Mouse (Mus musculus) CH12.LX (cell line): ENCODE data around the gene Thoc3. TPM values are rescaled to one million over a fixed set of nuclear protein-coding genes. Genes with fewer than 3 reads are reported as not detected.

ENCODE experiments used
- DNase-seq: peaks from one replicate; pipeline ENCODE4 v3.0.0-alpha.2; 2013; ENCODE audit errors: extremely low read depth
- H3K27ac ChIP-seq: 2 replicates; pipeline ENCODE4 v1.5.1; 2012; ENCODE audit warnings: low read depth, mild to moderate bottlenecking, control low read depth, moderate library complexity; ENCODE audit not compliant: insufficient read depth
- H3K27me3 ChIP-seq: replicated peaks from 2 replicates; pipeline ENCODE3; 2012; ENCODE audit warnings: inconsistent platforms
- H3K36me3 ChIP-seq, 2 experiments: replicated peaks in 1 of 2; 2 replicates each; pipeline versions ENCODE3 to v1.6.1; 2012; ENCODE audit warnings: inconsistent platforms in 1 of 2, low read length in 1 of 2, mild to moderate bottlenecking in 1 of 2, mixed read lengths in 1 of 2, moderate library complexity in 1 of 2; ENCODE audit not compliant: control insufficient read depth in 1 of 2, insufficient read depth in 1 of 2
- H3K4me1 ChIP-seq, 2 experiments: 2 replicates each; pipeline ENCODE4 v1.6.1; 2012; ENCODE audit warnings: inconsistent platforms in 1 of 2, moderate library complexity in 1 of 2; ENCODE audit not compliant: insufficient read depth in 2 of 2, control insufficient read depth in 1 of 2
- H3K4me2 ChIP-seq: 2 replicates; pipeline ENCODE4 v1.6.1; 2012; ENCODE audit warnings: low read depth, mild to moderate bottlenecking, control low read depth; ENCODE audit not compliant: poor library complexity, insufficient read depth, severe bottlenecking
- H3K4me3 ChIP-seq, 3 experiments: fragments of 150-350 bp in 1 of 3; sonication (generic) in 1 of 3; replicated peaks in 1 of 3; 2 replicates each; pipeline versions ENCODE3 to v1.5.1; 2011 to 2012; ENCODE audit warnings: low read depth in 2 of 3, low read length in 2 of 3, mild to moderate bottlenecking in 2 of 3, moderate library complexity in 2 of 3, control low read depth in 1 of 3, improper control_type of control experiment in 1 of 3, inconsistent platforms in 1 of 3, mixed read lengths in 1 of 3; ENCODE audit not compliant: poor library complexity in 1 of 3
- H3K79me2 ChIP-seq: replicated peaks from 2 replicates; pipeline ENCODE4 v1.6.1; 2012; ENCODE audit warnings: mild to moderate bottlenecking, moderate library complexity; ENCODE audit not compliant: control insufficient read depth, poor library complexity, insufficient read depth, severe bottlenecking; ENCODE audit errors: extremely low read depth
- H3K9ac ChIP-seq: 2 replicates; pipeline ENCODE4 v1.6.1; 2012; ENCODE audit warnings: low read depth, mild to moderate bottlenecking, control low read depth, moderate library complexity; ENCODE audit not compliant: insufficient read depth
- H3K9me3 ChIP-seq: replicated peaks from 2 replicates; pipeline ENCODE3; 2012; ENCODE audit warnings: low read length, inconsistent platforms, mixed read lengths
- CHD1 ChIP-seq: IDR thresholded peaks from 2 replicates; pipeline ENCODE4 v1.6.1; 2012; ENCODE audit warnings: low read depth, low read length, improper control_type of control experiment, inconsistent platforms
- CHD2 ChIP-seq: IDR thresholded peaks from 2 replicates; pipeline ENCODE4 v1.6.1; 2011; ENCODE audit warnings: low read length, improper control_type of control experiment
- CTCF ChIP-seq, 2 experiments: IDR thresholded peaks in 1 of 2; conservative IDR thresholded peaks in 1 of 2; 2 replicates each; pipeline ENCODE4 v1.5.1; 2011 to 2012; ENCODE audit warnings: low read depth in 2 of 2, low read length in 2 of 2, improper control_type of control experiment in 1 of 2, inconsistent platforms in 1 of 2, mild to moderate bottlenecking in 1 of 2, moderate library complexity in 1 of 2
- E2F4 ChIP-seq: IDR thresholded peaks from 2 replicates; pipeline ENCODE4 v1.6.1; 2011; ENCODE audit warnings: low read depth, low read length, improper control_type of control experiment; ENCODE audit not compliant: insufficient replicate concordance
- ELF1 ChIP-seq: IDR thresholded peaks from 2 replicates; pipeline ENCODE4 v1.6.1; 2014; ENCODE audit warnings: low read depth, mild to moderate bottlenecking, inconsistent platforms, low read length, improper control_type of control experiment
- HCFC1 ChIP-seq: IDR thresholded peaks from 2 replicates; pipeline ENCODE4 v1.6.1; 2012; ENCODE audit warnings: low read depth, mild to moderate bottlenecking, inconsistent platforms, low read length, improper control_type of control experiment
- MAFK ChIP-seq: IDR thresholded peaks from 2 replicates; pipeline ENCODE4 v1.6.1; 2011; ENCODE audit warnings: low read length, improper control_type of control experiment; ENCODE audit not compliant: insufficient replicate concordance
- MXI1 ChIP-seq: IDR thresholded peaks from 2 replicates; pipeline ENCODE4 v1.6.1; 2011; ENCODE audit warnings: mild to moderate bottlenecking, low read depth, low read length, improper control_type of control experiment
- NELFE ChIP-seq: IDR thresholded peaks from 2 replicates; pipeline ENCODE4 v1.6.1; 2011; ENCODE audit warnings: low read depth, low read length, improper control_type of control experiment
- NRF1 ChIP-seq: IDR thresholded peaks from 2 replicates; pipeline ENCODE4 v1.6.1; 2014; ENCODE audit warnings: low read depth, mild to moderate bottlenecking, inconsistent platforms, low read length, improper control_type of control experiment, moderate library complexity
- POLR2AphosphoS2 ChIP-seq: IDR thresholded peaks from 2 replicates; pipeline ENCODE4 v1.6.1; 2011; ENCODE audit warnings: low read depth, low read length, improper control_type of control experiment
- RAD21 ChIP-seq: IDR thresholded peaks from 2 replicates; pipeline ENCODE4 v1.6.1; 2011; ENCODE audit warnings: low read depth, mild to moderate bottlenecking, low read length, improper control_type of control experiment, moderate library complexity
- SIN3A ChIP-seq: IDR thresholded peaks from 2 replicates; pipeline ENCODE4 v1.6.1; 2012; ENCODE audit warnings: low read length, improper control_type of control experiment, inconsistent platforms
- SMC3 ChIP-seq: IDR thresholded peaks from 2 replicates; pipeline ENCODE4 v1.6.1; 2011; ENCODE audit warnings: low read depth, low read length, improper control_type of control experiment
- TCF12 ChIP-seq: IDR thresholded peaks from 2 replicates; pipeline ENCODE4 v1.6.1; 2014; ENCODE audit warnings: low read depth, mild to moderate bottlenecking, inconsistent platforms, low read length, improper control_type of control experiment
- USF1 ChIP-seq: IDR thresholded peaks from 2 replicates; pipeline ENCODE4 v1.6.1; 2014; ENCODE audit warnings: low read depth, mild to moderate bottlenecking, inconsistent platforms, low read length, improper control_type of control experiment
- ZC3H11A ChIP-seq: IDR thresholded peaks from 2 replicates; pipeline ENCODE4 v1.6.1; 2012; ENCODE audit warnings: low read depth, mild to moderate bottlenecking, inconsistent platforms, low read length, improper control_type of control experiment
- ZMIZ1 ChIP-seq: IDR thresholded peaks from 2 replicates; pipeline ENCODE4 v1.6.1; 2012; ENCODE audit warnings: low read depth, mild to moderate bottlenecking, inconsistent platforms, low read length, improper control_type of control experiment
- dilution Hi-C: fragments of 300-500 bp; cut with MboI; formaldehyde crosslinking; loops from 2 replicates; pipeline ENCODE4 v1.14.3; 2020; ENCODE audit warnings: low sequenced_read_pairs; ENCODE audit not compliant: extremely low pct_unique_long_range_greater_than_20kb, extremely low pct_ligation_motif_present
- in situ Hi-C: fragments of 300-500 bp; cut with MboI; formaldehyde crosslinking; loops from 3 replicates; pipeline ENCODE4 v1.14.3; 2019; ENCODE audit warnings: low sequenced_read_pairs, low pct_ligation_motif_present, low pct_unique_long_range_greater_than_20kb, mixed read lengths
- polyA plus RNA-seq: library from polyadenylated mRNA; unstranded; fragments of >175 nt; gene quantifications from 2 replicates; pipeline ENCODE4 v1.2.1, GENCODE M21; 2012; ENCODE audit warnings: low read depth; ENCODE audit not compliant: insufficient read length
- total RNA-seq, 2 experiments: library from RNA; depleted of rRNA; stranded (reverse); fragments of 300-350 nt in 1 of 2; fragments of >200 nt in 1 of 2; gene quantifications; 2 replicates each; pipeline ENCODE4 v1.2.3; 2012 to 2014

Thoc3 gene
- total and polyA plus RNA-seq, 3 experiments, result 72.1 to 93.1 (median 77.5) TPM

- no peak overlapping the region for H3K4me2 ChIP-seq
- peaks cover 8% of the 10 kb centered on the region for H3K27me3 ChIP-seq
- peaks cover 0 to 19% of the 10 kb centered on the region in 2 experiments; a peak in 2 of 4 replicates for H3K4me1 ChIP-seq
- H3K27ac ChIP-seq, result no peak overlapping the region
- no peaks in the 10 kb centered on the region for H3K36me3 ChIP-seq
- no peaks in the 10 kb centered on the region for H3K79me2 ChIP-seq
- no peak overlapping the region for H3K9ac ChIP-seq
- in situ Hi-C loops (loop anchor here (5.0 to 10.0 kb wide), 2 partner anchors 59 to 191 kb away; no protein-coding TSS in a partner anchor), dilution Hi-C loops (no loop called here)
- H3K4me3 ChIP-seq, result no peak overlapping the region
- peaks cover 2% of the 10 kb centered on the region for H3K9me3 ChIP-seq
- TF ChIP-seq CTCF (conservative IDR thresholded peaks at IDR 0.05 in 1 of 2, IDR thresholded peaks at IDR 0.05 in 1 of 2; ENCODE audit: low read depth in 2 of 2, low read length in 2 of 2), result no peak
- TF ChIP-seq ZMIZ1, result no peak
- no peak for TF ChIP-seq MAFK
- no peak for TF ChIP-seq ELF1
- no peak for TF ChIP-seq HCFC1
- no peak for TF ChIP-seq MXI1
- TF ChIP-seq SMC3, result no peak
- TF ChIP-seq, all 38 proteins: peak for 0
- DNase-seq, result no peak
Observed at GRCm38 (mm10) chr13:54443693-54444092, 25.0 kb downstream of the Thoc3 start.

- dilution Hi-C loops (no loop called here), in situ Hi-C loops (loop anchor here (5.0 to 10.0 kb wide), 2 partner anchors 55 to 188 kb away; no protein-coding TSS in a partner anchor)
- H3K79me2 ChIP-seq, result no peaks in the 10 kb centered on the region
- H3K27ac ChIP-seq, result no peak overlapping the region
- TF ChIP-seq MAFK (no peak), CHD1 (no peak), SIN3A (no peak), USF1 (no peak), NRF1 (no peak), RAD21 (no peak), POLR2AphosphoS2 (no peak)
- no peaks in the 10 kb centered on the region for H3K36me3 ChIP-seq
- peaks cover 0 to 13% of the 10 kb centered on the region in 2 experiments; a peak in 2 of 4 replicates for H3K4me1 ChIP-seq
- no peak overlapping the region for H3K4me2 ChIP-seq
- DNase-seq, result no peak
- no peak overlapping the region for H3K4me3 ChIP-seq
- H3K9ac ChIP-seq, result no peak overlapping the region
- H3K27me3 ChIP-seq, result peaks cover 8% of the 10 kb centered on the region
- peaks cover 2% of the 10 kb centered on the region for H3K9me3 ChIP-seq
Observed at GRCm38 (mm10) chr13:54439912-54440311, 28.7 kb downstream of the Thoc3 start.

DNA sequence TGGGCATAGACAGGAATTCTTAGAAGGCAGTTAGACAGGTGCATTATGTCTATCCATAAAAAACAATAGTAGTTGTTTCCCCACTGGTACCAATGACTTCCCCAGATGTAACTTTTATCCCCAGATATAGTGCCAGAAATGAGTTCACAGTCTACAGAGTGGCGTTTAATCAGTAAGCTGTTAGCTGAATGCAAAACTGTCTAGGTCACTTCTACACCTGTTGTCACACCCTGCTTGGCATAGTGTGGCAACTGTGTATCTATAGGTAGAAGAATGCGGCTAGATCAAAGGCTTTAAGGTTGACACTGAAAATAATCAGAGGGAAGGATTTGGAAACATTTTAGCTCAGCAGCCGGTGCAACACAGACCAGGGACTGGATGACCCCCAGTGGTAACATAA is 29.8 kb downstream of the Thoc3 start:
- in situ Hi-C loops, result no loop called here
- H3K4me1 ChIP-seq, result peaks cover 0 to 13% of the 10 kb centered on the region in 2 experiments; a peak in 2 of 4 replicates
- no peak overlapping the region for H3K4me2 ChIP-seq
- no peak overlapping the region for H3K9ac ChIP-seq
- no peaks in the 10 kb centered on the region for H3K36me3 ChIP-seq
- no peak for DNase-seq
- dilution Hi-C loops, result no loop called here
- TF ChIP-seq CHD2 (no peak), RAD21 (no peak), ZC3H11A (no peak), E2F4 (no peak), NELFE (no peak), TCF12 (no peak), CTCF (conservative IDR thresholded peaks at IDR 0.05 in 1 of 2, IDR thresholded peaks at IDR 0.05 in 1 of 2; ENCODE audit: low read depth in 2 of 2, low read length in 2 of 2) (no peak)
- TF ChIP-seq, all 38 proteins: peak for 0
- Histone ChIP-seq H3K4me3 (no peak overlapping the region), H3K79me2 (no peaks in the 10 kb centered on the region), H3K27me3 (peaks cover 5% of the 10 kb centered on the region), H3K27ac (no peak overlapping the region), H3K9me3 (peaks cover 2% of the 10 kb centered on the region)
